ENCODE assay signal across 11 mouse cellular contexts in genomic region chr6:83728488-83728887, GRCm38 (mm10). TPM values are rescaled to one million over a fixed set of nuclear protein-coding genes. Genes with fewer than 3 reads are reported as not detected.
DNase-seq lines count a peak whose midpoint lies in the region; ATAC-seq and TF ChIP-seq lines count a peak whose summit lies in the region.
"Had no signal": no experiment of that assay in that cellular context is flagged by ENCODE, and none has a peak within 500 bp of the region (broad histone marks: within the 10 kb centered on the region; RNA-seq: fewer than 3 reads in every experiment).

No protein-coding gene starts in this region.

- WGBS in heart, postnatal 0 days = 88% methylated on average over 3 of the region's 3 CpGs

- no peak overlapping the region for H3K9ac ChIP-seq in heart, postnatal 0 days (replicated peaks; ENCODE audit: low read depth, low read length)
- H3K9ac ChIP-seq: neural tube, embryonic 12.5 days had no signal

- H3K4me2 ChIP-seq in heart, postnatal 0 days (ENCODE audit: low read depth, low read length) = no peak overlapping the region
- H3K4me2 ChIP-seq: neural tube, embryonic 12.5 days had no signal

- no peak overlapping the region for H3K27ac ChIP-seq in heart, postnatal 0 days (ENCODE audit: low read depth)
- H3K27ac ChIP-seq: neural tube, embryonic 12.5 days had no signal

- H3K9me3 ChIP-seq in heart, postnatal 0 days (replicated peaks; ENCODE audit: control insufficient read depth, low read length) = no peaks in the 10 kb centered on the region

- ATAC-seq in heart, postnatal 0 days (ENCODE audit: insufficient read depth, low read depth) = no peak

- DNase-seq in heart, postnatal 0 days (ENCODE audit: low spot score) = no peak
- no peak for DNase-seq in heart, adult 9 months (ENCODE audit: low spot score in 2 of 2)
- DNase-seq in spleen, adult 12 weeks (ENCODE audit: low spot score) = peak; percentile 16
- no peak for DNase-seq in spleen, postnatal 4 days (ENCODE audit: low spot score in 2 of 2)
- peak; percentile 29 for DNase-seq in c-Kit-positive CD71-positive TER-119-positive erythroid progenitor cells, embryonic 14.5 days (ENCODE audit: low spot score)
- peak; percentile 39 for DNase-seq in thymus, postnatal 0 days (ENCODE audit: low spot score)
- DNase-seq in embryo, embryonic 11 days = no peak
- no peak for DNase-seq in left cerebral cortex, adult 11 months (ENCODE audit: low spot score)

- TF ChIP-seq CTCF in heart, postnatal 0 days (IDR thresholded peaks at IDR 0.05; ENCODE audit: low read depth) = peak; percentile 46

- H3K27me3 ChIP-seq in heart, postnatal 0 days (ENCODE audit: control insufficient read depth, insufficient read depth, low read length) = peaks cover 43% of the 10 kb centered on the region

- no peak for TF ChIP-seq EP300 in heart, postnatal 0 days (IDR thresholded peaks at IDR 0.05; ENCODE audit: low read depth)

- no peak overlapping the region for H3K4me3 ChIP-seq in heart, postnatal 0 days (ENCODE audit: low read depth, low read length)
- H3K4me3 ChIP-seq: neural tube, embryonic 12.5 days had no signal

- no peaks in the 10 kb centered on the region for H3K4me1 ChIP-seq in heart, postnatal 0 days (ENCODE audit: control insufficient read depth, insufficient read depth)
- H3K4me1 ChIP-seq: neural tube, embryonic 12.5 days had no signal

- no peaks in the 10 kb centered on the region for H3K36me3 ChIP-seq in heart, postnatal 0 days (replicated peaks; ENCODE audit: control insufficient read depth, insufficient read depth, low read length)
- H3K36me3 ChIP-seq: neural tube, embryonic 12.5 days had no signal

RNA-seq across cellular contexts. Expression of gene Atp6v1b1, which starts 14.3 kb away (rescaled TPM):
- 0.15 and 4.1 TPM in 2 replicates for total RNA-seq in heart, postnatal 0 days (2014; rRNA removed; ENCODE audit: low replicate concordance)
- polyA plus RNA-seq in heart, postnatal 0 days (2015; fragmentation: Nextera tagmentation; extraction: Ambion mirVana) = 0.10 TPM in 1 of 2 replicates, not detected in the other
- polyA plus RNA-seq in thymus, postnatal 0 days (2015; fragmentation: Nextera tagmentation; extraction: Ambion mirVana) = 0.08 and 0.22 TPM in 2 replicates
- polyA plus RNA-seq: neural tube, embryonic 12.5 days had no signal

RNA-seq across cellular contexts. Expression of gene Vax2, which starts 17.4 kb away (rescaled TPM):
- not detected in 2 replicates for total RNA-seq in heart, postnatal 0 days (2014; rRNA removed; ENCODE audit: low replicate concordance)
- not detected in 2 replicates for polyA plus RNA-seq in heart, postnatal 0 days (2015; fragmentation: Nextera tagmentation; extraction: Ambion mirVana)
- not detected in 2 replicates for polyA plus RNA-seq in thymus, postnatal 0 days (2015; fragmentation: Nextera tagmentation; extraction: Ambion mirVana)
- total RNA-seq: layer of hippocampus, postnatal 25 days had no signal
- polyA plus RNA-seq: gonadal fat pad, adult 2 months had no signal

RNA-seq across cellular contexts. Expression of gene Ankrd53, which starts 34.0 kb away (rescaled TPM):
- not detected in 2 replicates for total RNA-seq in heart, postnatal 0 days (2014; rRNA removed; ENCODE audit: low replicate concordance)
- 0.16 TPM in 2 replicates for polyA plus RNA-seq in heart, postnatal 0 days (2015; fragmentation: Nextera tagmentation; extraction: Ambion mirVana)
- 0.10 TPM in 1 of 2 replicates, not detected in the other for polyA plus RNA-seq in thymus, postnatal 0 days (2015; fragmentation: Nextera tagmentation; extraction: Ambion mirVana)
- total RNA-seq: layer of hippocampus, postnatal 25 days had no signal

RNA-seq across cellular contexts. Expression of gene Tex261, which starts 47.1 kb away (rescaled TPM):
- 78.9 and 85.9 TPM in 2 replicates for total RNA-seq in heart, postnatal 0 days (2014; rRNA removed; ENCODE audit: low replicate concordance)
- polyA plus RNA-seq in heart, postnatal 0 days (2015; fragmentation: Nextera tagmentation; extraction: Ambion mirVana) = 102 and 109 TPM in 2 replicates
- polyA plus RNA-seq in thymus, postnatal 0 days (2015; fragmentation: Nextera tagmentation; extraction: Ambion mirVana) = 121 and 127 TPM in 2 replicates

RNA-seq across cellular contexts. Expression of gene Cd207, which starts 50.8 kb away (rescaled TPM):
- 0.11 and 0.19 TPM in 2 replicates for total RNA-seq in heart, postnatal 0 days (2014; rRNA removed; ENCODE audit: low replicate concordance)
- polyA plus RNA-seq in heart, postnatal 0 days (2015; fragmentation: Nextera tagmentation; extraction: Ambion mirVana) = 0.75 and 1.2 TPM in 2 replicates
- polyA plus RNA-seq in thymus, postnatal 0 days (2015; fragmentation: Nextera tagmentation; extraction: Ambion mirVana) = 1.1 and 1.2 TPM in 2 replicates
- total RNA-seq: layer of hippocampus, postnatal 25 days had no signal
- polyA plus RNA-seq: gonadal fat pad, adult 2 months; neural tube, embryonic 12.5 days had no signal

Comparison
In these comparisons a context has a peak if more than half of its experiments do, and no peak if none do; other contexts are left out.
1. DNase-seq: peak in spleen, adult 12 weeks (single experiment), c-Kit-positive CD71-positive TER-119-positive erythroid progenitor cells, embryonic 14.5 days (single experiment) and thymus, postnatal 0 days (single experiment); none in heart, postnatal 0 days (single experiment), heart, adult 9 months (0 of 2), spleen, postnatal 4 days (0 of 2), embryo, embryonic 11 days (single experiment) and left cerebral cortex, adult 11 months (single experiment).